Mouse (Mus musculus) hematopoietic stem cell, adult 5-6 weeks (primary cell): ENCODE measurements around the gene Pcdh9. TPM values are rescaled to one million over a fixed set of nuclear protein-coding genes. Genes with fewer than 3 reads are reported as not detected.

Experiments used
- ATAC-seq, 2 experiments: fragments of 125-278 bp in 1 of 2; replicated peaks in 1 of 2; 2 replicates each; pipeline ENCODE4 v1.8.0; 2016 to 2017; ENCODE audit warnings: inconsistent platforms in 2 of 2, mild to moderate bottlenecking in 2 of 2, moderate number of reproducible peaks in 2 of 2, low read depth in 1 of 2, moderate TSS enrichment in 1 of 2; ENCODE audit not compliant: low FRiP score in 2 of 2, poor library complexity in 2 of 2, severe bottlenecking in 2 of 2, insufficient read depth in 1 of 2, low TSS enrichment in 1 of 2
- total RNA-seq: library from RNA; stranded (forward); fragments of 172-1452, 232-1000 nt; gene quantifications from 2 replicates; pipeline ENCODE4 v1.2.3, GENCODE M21; 2017

The Pcdh9 gene
- total RNA-seq, 1 experiment from 2014 or later = not detected

- no peak for ATAC-seq
These were observed 834.5 kb downstream of the Pcdh9 start for GRCm38 (mm10) chr14:93055997-93056396.

- no peak for ATAC-seq
These were observed 849.9 kb downstream of the Pcdh9 start for GRCm38 (mm10) chr14:93040591-93040990.

GRCm38 (mm10) chr14:93039326-93040221 lies 850.9 kb downstream of the Pcdh9 start:
- ATAC-seq = no peak

- no peak for ATAC-seq
These were observed 881.1 kb downstream of the Pcdh9 start for GRCm38 (mm10) chr14:93009147-93010064.
